Mouse (Mus musculus) duodenum, adult 2 months (tissue): Measurements from ENCODE around the gene Vmn2r76. TPM values are rescaled to one million over a fixed set of nuclear protein-coding genes. Genes with fewer than 3 reads are reported as not detected.

Experiments used
- polyA plus RNA-seq: library from polyadenylated mRNA; depleted of rRNA; stranded (reverse); fragments of >200 nt; gene quantifications from 2 replicates; pipeline ENCODE4 v1.2.3, GENCODE M21; 2012; ENCODE audit warnings: low replicate concordance; rRNA removed

Vmn2r76 gene
- not detected in 2 replicates for polyA plus RNA-seq

GRCm38 (mm10) chr7:86246208-86246607 lies at the start of gene Vmn2r76:
Gene Vmn2r76, minus strand, starts transcription at chr7:86246308.

GRCm38 (mm10) chr7:86277072-86277471 lies 31.0 kb upstream of the Vmn2r76 start, which contains the start of gene Olfr310:
Gene Olfr310, minus strand, starts transcription at chr7:86277172.

GRCm38 (mm10) chr7:86171678-86172077 lies 74.4 kb downstream of the Vmn2r76 start, which contains the start of gene Vmn2r75:
Gene Vmn2r75, minus strand, starts transcription at chr7:86171778.

Other genes with a start within 250 kb of the Vmn2r76 start
- not detected in 2 replicates for gene Vmn2r75, start 74.5 kb downstream of the Vmn2r76 start, polyA plus RNA-seq
- gene Olfr310, start 30.9 kb upstream of the Vmn2r76 start, polyA plus RNA-seq: not detected in 2 replicates
- not detected in 2 replicates for gene Olfr309, start 67.4 kb upstream of the Vmn2r76 start, polyA plus RNA-seq
- gene Olfr308, start 79.3 kb upstream of the Vmn2r76 start, polyA plus RNA-seq: not detected in 2 replicates
- not detected in 2 replicates for gene Olfr307, start 91.3 kb upstream of the Vmn2r76 start, polyA plus RNA-seq
- not detected in 2 replicates for gene Olfr305, start 120.6 kb upstream of the Vmn2r76 start, polyA plus RNA-seq
- gene Olfr304, start 140.3 kb upstream of the Vmn2r76 start, polyA plus RNA-seq: not detected in 2 replicates
- gene Olfr303, start 151.5 kb upstream of the Vmn2r76 start, polyA plus RNA-seq: not detected in 2 replicates
- gene Olfr301, start 157.5 kb upstream of the Vmn2r76 start, polyA plus RNA-seq: not detected in 2 replicates
- gene Olfr299, start 213.6 kb upstream of the Vmn2r76 start, polyA plus RNA-seq: not detected in 2 replicates
- not detected in 2 replicates for gene Olfr298, start 246.2 kb upstream of the Vmn2r76 start, polyA plus RNA-seq